Mouse (Mus musculus) left cerebral cortex, adult 8-10 months (tissue): Measurements from ENCODE around the gene Adam19. TPM values are rescaled to one million over a fixed set of nuclear protein-coding genes. Genes with fewer than 3 reads are reported as not detected.
A peak's percentile ranks its signal among the peaks of the same experiment; 100 is the strongest.

ENCODE experiments used
- DNase-seq, 2 experiments: peaks; one replicate each; pipeline ENCODE4 v3.0.0; 2022; ENCODE audit warnings: low spot score in 2 of 2
- total RNA-seq, 4 experiments: library from RNA; stranded (reverse); gene quantifications; 2 replicates each; pipeline ENCODE4 v1.2.4; 2022

The Adam19 gene
- total RNA-seq, 4 experiments from 2014 or later, result 10.6 to 13.0 (median 10.9) TPM

DNA sequence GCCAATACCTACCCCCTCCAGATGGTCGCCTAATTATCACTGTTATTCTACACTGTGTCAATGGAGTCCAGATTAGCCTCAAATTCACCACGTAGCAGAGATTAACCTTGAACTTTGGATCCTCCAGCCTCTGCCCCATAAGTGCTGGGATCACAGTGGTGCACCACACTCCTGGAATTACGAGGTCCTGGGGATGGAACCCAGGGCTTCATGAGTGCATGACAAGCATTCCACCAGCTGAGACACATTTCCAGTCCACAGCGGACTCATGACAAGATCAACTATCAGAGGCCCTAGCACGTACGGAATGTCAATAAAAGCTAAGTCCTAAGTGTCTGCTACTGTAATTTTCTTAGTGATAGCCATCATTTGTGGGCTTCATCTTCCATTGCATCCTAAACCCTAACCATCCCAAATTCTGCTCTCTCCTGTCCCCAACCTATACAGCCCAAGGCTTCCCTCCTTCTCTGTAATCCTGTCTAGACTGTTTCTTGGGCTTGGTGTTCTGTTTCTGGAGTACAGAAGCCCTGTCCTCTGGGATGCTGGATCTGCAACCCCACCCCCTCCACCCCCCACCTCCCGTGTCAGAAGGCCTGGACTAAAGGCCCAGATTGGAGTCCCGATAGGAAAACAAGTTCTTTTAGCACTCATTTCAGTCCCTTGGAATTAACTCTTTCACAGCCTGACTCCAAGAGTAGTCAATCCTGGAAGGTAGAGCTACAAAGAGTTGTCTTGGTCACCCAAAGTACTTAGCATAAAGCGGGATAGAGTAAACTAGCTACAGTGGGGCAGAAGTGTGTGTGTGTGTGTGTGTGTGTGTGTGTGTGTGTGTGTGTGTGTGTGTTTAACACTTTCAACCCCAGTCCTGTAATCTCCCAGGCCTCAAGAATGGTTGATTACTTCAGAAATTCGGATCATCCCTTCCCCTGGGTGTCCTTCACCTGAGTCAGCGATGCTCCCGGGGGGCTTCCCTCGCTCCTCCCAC lies 589 bp upstream of the Adam19 start:
- no peak for DNase-seq

DNA sequence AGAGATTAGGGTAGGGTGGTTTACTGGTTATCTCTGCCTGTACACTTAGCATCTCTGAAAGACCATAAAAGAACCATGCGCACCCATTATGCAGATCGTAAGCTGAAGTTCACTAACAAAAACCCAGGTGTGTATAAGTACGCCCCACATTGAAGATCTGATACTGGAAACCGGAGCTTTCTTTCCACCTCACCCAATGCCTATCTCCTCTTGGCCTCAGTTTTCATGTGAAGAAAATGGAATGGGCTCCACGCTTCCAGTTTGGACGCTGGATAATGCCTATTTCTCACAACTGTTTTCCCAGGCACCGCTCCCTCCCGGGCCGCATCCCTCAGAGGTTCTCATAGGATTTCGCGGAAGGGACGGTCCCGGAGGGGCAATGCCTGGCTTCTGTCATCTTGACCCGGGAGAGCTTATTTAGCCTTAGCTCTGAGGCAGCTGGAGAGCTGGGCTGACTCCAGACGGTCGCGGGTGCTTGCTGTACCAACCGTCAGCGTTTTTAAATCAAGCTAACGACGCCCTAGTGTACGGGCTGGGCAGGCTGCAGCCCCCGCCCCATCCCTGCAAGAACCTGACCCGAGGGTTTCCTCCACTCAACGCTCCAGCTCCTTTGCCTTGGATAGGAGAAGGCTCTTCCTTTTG lies 1.1 kb downstream of the Adam19 start:
- DNase-seq, result no peak

DNA sequence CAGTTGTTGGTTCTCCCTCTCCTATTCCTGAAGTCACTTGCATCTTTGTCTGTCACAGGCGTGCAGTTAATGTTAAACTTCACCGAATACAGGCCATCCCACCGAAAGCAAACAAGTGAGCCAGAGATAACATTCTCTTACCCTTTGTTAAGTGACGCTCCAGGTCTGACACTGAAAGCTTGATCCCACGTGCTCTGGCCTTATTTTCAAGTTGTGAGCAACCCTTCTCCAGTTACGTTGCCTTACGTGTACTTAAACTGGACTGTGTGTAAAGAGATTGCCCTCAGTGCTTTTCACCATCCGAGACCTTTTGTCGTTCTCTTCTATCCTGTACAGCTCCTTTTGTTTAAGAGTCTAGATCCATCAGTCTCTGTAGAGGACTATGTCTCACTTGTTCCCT lies 2.2 kb downstream of the Adam19 start:
- DNase-seq, result no peak

DNA sequence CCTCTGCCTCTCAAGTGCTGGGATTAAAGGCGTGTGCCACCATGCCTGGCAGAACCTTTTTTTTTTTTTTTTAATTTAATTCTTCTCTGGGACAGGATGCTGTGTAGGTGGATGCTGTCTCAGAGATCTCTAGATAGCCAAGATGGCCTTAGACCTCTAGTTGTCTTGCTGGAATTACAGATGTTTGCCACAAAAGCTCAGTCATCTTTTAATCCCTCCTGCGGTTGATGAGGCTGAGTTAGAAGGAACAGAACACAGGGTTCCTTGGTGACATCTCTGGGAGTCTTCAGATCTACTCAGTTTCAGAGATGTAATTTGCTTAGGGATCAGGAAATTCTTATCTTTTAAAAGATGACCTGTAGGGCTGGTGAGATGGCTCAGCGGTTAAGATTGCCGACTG lies 3.1 kb downstream of the Adam19 start:
- DNase-seq, result no peak

DNA sequence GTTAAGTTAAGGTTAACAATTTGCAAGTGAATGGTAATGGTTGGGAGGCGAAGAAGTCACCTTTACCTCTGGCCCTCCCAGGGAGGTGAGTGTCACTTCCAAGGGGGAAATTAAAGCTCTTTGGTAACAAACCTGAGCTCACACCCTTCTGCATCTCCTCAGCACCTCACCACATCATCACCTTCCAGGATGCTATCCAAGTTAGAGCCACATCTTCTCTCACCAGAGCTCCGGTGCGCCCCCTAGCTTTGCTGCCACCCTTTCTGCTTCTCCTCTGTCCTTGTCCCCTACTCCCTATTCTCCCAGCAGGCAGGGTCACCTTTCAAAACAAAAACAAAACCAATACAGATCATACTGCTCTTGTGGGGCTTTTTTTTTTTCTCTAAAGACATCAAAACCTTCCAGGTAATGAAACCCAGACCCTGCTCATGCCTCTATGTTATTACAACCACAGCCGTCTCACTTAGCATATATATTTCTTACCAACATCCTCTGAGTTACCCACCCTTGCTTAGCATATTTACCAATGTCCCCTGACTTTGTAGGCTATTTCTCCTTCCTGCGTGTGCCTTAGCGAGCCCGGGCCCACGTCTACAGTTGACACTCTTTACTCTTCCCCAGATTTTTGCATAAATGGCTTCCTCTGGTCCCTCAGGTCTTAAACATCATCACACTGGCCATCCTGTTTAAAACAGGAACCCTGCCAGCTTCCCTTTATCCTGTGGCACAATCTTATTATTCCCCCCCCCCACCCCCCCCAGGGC lies 4.3 kb downstream of the Adam19 start:
- DNase-seq, result no peak

DNA sequence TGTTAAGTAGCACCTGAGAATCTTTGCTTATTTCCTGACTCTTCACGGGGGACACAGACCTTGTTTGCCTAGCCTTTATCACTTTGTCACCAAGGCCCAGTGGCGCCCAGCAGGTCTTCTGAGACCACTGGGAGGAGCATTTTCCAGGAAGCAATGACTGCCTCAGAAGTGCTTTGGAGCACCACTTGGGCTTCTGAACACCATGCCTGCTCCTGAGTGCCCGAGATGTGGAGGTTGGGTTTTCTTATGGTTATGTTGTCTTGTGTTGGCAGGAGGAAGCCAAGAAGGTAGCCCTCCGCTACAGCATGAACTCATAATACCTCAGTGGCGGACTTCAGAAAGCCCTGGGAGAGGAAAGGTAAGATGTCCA lies 4.8 kb downstream of the Adam19 start:
- DNase-seq, result no peak

DNA sequence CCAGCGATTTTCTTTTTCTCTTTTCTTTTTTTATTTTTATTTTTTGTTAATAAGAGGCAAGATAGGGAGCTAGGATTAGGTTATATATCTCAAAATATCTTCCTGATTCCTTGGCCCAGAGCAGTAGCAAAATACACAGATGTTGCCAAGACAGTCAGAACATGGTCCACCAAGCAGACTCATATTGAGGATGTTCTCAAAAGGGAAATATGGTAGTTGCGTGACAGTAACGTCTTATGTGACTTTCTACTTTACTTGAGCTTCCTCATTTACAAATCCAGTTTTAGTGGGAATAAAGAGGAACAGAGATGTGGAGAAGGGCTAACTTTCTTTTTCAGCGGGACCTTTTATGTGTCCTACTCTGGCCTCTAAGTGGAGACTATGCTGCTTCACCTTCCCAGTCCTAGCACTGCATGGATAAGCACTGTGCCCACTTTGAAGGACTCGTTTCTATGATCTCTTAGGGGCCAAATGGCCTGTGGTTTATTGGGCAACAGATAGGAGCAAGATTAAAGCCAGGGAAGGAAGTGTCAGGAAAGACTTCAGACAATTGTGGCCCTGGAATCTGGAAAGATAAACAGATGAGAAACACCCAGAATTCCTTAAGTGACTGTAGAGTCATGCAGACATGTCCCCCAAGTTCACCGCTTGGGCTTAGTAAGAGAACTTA lies 6.1 kb downstream of the Adam19 start:
- DNase-seq, result no peak

DNA sequence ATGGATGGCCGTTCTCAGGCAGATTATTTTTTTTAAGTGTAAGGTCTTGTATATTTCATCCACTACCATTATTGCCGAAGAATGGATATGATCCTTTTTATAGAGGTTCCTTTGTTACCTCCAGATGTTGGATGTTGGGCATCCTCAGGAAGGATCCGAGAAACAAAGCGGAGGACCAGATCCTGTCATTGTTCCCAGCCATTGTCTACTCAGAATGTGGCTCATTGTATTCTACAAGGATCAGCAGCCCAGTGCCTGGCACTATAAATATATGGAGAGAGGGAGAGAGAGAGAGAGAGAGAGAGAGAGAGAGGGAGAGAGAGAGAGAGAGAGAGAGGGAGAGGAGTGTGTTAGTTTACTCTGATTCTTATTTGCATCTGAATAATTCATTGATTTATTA lies 6.8 kb downstream of the Adam19 start:
- no peak for DNase-seq

DNA sequence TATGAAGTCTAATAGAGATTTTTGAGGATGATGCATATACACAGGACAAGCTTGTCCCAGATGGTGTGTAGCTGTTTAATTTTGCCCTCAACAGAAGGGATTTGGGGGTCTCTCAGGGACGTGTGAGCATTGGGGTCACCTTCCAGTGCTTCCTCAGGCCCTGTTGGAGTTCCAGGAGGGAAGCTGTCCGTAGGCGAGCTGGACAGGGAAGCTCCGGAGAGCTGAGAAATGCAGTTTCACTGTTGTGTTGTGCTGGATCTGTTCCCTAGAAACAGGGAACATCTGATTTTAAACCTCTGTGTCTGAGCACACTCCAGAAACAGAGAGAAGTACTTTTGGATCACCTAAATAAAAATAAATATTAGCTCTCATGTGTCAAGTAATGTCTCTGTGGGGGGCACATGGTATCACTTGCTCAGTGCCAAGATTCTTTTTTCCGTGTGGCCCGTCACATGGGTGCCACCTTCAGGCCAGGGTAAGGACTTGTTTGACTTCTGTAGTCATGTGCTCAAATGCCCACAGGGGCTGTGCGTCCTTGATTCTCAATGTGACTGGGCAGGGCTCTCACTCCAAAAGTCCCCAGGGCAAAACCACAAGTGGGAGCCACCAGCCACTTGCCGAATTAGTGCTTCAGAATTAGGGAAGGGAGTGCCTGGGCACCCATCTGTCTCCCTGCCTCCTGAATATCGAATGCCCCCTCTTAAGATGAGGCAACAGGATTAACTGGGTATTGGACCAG lies 7.4 kb downstream of the Adam19 start:
- no peak for DNase-seq

DNA sequence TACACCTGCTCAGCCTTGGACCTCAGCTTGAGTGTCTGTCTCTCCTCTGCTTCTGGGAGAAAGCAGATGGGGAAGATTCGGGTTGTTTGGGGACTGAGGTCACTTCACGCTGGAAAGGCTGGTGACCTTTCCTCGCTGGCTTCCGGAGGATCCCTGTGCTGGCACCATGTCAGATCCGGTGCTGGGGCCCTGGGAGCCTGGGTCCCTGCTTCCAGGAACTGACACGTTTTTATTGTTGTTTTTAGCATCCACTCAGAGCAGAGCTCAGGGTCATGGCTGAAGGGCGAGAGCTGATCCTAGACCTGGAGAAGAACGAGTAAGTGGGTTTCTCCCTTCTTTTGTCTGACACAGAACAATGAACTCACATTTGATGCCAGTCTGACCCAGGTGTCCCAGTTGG lies 9.0 kb downstream of the Adam19 start:
- DNase-seq, result no peak

DNA sequence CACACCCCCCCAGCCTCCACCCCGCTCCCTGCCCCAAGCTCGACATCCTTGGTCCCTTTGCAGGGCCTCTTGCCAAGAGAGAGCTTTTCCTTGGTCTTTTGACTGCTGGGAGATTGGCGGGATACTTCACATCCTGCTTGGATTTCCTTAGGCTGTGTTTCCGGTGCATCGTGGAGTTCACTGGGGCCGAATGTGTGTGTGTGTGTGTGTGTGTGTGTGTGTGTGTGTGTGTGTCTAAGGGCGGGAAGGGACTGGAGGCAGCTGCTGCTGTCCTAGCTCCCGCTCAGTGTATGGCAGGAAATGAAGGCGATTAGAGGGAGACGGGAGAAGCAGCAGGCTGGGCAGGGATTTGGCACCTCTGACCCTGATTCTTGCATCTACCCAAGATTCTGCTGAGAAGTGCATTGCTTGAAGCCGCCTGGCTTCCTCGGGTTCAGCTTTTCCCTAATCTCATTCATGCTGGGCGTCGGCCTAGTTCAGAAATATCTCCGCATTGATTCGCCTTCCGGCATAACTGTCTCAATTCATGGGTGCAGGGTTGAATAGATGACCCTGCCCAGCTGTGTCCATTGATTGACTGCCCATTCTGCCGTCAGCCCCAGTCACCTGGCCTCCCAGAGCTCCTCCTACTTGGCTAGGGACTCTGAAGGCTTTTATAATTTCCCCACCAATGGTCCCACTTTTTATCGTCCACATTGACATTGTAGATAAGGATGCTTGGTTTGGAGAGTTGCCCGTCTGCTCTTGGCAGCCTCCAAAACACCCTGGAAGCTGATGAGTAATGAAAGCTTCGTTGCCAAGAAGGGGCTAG lies 9.6 kb downstream of the Adam19 start:
- peak in 1 of 2 experiments; percentile 43 for DNase-seq

DNA sequence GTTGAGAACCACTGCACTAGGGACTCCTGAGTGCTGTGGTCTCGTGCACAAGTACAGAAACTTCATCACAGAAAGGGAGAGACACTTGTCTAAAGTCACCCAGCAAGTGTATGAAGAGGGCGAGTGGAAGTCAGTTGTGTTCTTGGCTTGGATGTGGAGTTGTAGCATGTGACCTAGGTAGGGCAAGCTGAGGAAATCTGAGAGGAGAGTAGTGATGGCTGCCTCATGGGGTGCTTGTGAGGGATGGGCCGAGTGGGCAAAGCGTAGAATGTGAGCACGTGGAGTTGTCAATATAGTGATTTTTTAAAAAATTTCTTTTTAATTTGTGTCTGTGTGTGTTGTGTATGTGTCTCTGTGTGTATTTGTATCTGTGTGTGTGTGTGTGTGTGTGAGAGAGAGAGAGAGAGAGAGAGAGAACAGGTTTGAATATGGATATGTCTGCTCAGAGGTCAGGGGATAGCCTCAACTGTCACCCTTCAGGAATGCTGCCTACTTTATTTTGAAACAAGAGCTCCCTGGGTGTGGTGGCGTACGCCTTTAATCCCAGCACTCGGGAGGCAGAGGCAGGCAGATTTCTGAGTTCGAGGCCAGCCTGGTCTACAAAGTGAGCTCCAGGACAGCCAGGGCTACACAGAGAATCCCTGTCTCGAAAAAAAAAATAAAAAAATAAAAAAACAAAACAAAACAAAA lies 11.7 kb downstream of the Adam19 start:
- DNase-seq, result no peak

DNA sequence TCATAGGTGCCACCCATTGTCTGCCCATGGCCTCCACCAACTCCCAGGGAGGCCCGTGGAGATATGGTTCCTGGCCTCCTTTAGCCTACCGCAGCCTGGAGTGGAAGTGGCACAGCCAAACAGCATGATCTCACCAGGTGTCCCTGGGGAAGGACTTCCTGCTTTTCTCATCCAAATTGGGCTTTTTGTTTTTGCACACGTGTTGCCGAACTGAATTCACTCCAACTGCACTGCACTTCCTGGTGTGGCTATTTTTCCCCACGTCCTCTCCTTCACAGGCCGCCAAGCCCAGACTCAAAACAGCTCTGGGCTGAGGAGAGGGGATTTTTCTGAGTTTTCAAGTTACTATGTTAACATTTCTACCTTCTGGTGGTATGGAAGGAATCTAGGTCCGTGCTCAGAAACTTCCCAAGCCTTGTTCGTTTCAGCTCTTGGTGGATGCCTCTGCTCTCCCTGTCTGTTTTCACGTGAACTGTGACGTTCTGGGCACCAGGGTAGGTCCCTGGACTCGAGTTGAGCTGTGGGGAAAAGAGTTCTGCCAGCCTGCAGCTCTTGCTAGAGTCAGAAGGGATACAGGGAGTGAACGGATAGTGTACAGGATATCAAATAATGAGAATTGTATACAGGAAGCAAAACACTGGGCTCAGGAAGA lies 13.1 kb downstream of the Adam19 start:
- no peak for DNase-seq

DNA sequence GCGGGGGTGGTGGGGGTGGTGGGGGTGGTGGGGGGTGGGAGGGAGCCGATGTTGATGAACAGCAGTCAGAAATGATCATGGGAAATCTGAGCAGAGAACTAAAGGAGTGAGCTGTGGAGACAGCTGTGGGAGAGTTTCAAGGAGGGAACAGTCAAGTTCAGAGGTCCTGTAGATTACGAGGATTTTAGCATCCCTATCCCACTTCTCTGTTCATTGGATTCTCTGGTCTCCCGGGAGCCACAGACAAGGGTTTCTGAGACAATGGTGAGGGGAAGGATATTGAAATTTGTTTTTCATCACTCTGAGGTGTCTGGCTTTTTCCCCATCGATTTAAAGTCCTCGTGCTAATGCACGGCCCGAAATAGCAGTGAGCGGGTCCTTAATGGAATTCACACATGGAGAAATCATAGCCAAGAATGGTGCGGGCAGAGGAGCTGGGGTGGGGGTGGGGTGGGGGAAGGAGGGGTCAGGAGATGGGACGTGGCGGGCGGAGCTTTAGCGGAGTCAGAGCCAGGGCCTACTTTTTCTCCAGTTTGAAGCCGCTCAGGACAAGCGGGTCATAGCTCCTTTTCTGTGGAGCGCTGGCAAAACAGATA lies 13.7 kb downstream of the Adam19 start:
- DNase-seq, result no peak

DNA sequence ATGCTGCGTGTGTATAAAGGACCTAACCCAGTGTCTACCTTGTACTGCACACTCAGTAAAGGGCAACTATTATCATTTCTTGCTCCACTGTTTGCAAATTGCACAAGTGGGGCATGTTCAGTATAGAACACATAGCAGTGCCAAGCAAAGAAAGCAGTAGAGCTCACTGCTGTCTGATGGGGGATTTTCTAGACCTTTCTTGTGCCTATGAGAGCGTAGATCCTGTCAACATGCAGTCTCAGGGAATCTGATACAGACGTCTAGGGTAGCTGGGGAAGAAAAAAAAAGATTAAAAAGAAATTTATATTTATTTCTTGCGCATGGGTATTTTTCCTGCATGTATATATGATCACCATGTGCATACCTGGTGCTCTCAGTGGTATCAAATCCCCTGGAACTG lies 14.4 kb downstream of the Adam19 start:
- no peak for DNase-seq

DNA sequence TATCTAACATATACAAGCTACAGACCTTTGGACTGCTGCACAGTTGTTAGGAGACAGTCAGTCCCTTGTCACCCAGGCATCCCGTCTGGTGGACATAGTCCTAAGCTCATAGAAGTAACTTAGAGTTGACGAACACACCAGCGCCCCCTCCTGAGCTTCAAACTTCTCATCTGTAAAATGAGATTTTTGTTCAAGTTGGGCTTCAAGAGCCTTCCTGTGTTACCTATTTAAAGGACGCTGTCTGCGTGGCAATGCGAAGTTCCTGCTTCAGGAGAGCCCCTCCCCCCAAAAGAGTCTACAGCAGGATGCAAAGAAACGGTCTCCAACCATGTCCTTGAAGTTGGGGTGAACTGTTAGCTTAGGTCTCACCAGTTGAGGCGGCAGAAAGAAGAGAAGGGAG lies 15.0 kb downstream of the Adam19 start:
- DNase-seq, result no peak

DNA sequence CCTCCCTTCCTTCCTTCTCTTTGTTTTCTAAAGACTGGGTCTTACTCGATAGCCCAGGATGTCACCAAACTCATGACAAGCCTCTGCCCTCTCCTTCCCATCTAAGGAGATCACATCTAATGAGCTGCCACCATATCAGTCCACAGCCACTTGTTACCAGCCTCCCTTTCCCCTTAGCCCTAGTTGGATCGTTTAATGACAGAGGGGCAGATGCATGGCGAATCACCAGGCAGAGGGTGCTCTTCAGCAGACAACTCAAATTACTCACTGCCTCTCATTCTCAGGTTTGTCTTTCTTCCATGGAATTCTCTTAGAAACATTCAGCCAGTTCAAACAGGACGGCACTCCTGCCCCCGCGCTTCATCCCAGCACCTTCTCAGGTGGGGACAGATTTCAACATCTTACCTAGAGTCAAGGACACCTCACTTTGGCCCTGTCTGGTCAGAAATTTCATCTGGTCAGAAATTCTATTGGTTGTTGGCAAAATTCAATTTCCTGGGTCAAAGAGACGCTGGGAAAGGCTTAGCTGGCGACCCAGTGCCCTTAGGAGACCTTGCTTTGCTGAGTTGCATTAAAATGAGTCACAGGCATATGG lies 16.8 kb downstream of the Adam19 start:
- DNase-seq, result no peak
